Mouse (Mus musculus): Measurements from ENCODE around the gene Sash3.

DNA sequence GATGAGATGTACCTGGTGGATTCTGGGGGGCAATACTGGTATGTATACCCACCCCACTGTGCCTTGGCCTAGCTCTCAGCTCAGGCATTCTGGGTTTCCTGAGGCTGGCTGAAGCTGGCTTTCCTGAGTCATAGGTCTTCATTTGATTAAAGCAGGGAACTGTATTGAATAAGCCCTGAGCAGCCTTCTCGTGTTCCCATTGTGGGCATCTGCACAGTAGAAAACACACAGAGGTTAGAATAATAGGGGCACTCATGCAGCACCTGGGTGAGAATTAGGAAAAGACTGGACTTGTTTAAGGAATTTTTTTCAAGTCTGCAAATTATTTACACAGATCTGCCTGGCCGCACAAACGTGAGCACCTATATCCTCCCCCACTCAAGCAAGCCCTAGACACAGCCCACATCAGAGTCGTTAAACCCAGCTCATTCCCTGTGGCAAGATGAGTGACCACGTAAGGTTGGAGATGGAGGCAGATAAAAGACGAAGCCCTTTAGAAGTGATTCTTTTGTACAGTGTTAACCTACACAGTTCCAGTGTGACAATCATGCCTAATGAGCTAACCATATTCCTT, 19.2 kb upstream of the Sash3 start:
- TF ChIP-seq POLR2A (IDR thresholded peaks at IDR 0.05; ENCODE audit: insufficient read depth, low read length) (no peak), CTCF (IDR thresholded peaks at IDR 0.05; ENCODE audit: low read depth, low read length) (no peak)

Measured in ES-Bruce4 (cell line).